Mouse (Mus musculus): Measurements from ENCODE around the gene Utp11. TPM values are rescaled to one million over a fixed set of nuclear protein-coding genes. Genes with fewer than 3 reads are reported as not detected.
A peak's percentile ranks its signal among the peaks of the same experiment; 100 is the strongest.
"Not testable (repeated sequence)": the region's sequence is repeated elsewhere in the genome, so short reads cannot be mapped to it uniquely, and the experiment has no call there.

Utp11 gene
- polyA plus RNA-seq, 1 experiment from 2014 or later: 39.1 TPM

- no peaks in the 10 kb centered on the region for H3K9me3 ChIP-seq
- H3K36me3 ChIP-seq: peaks cover 9% of the 10 kb centered on the region; the same call in 1 of the 2 replicates
- H3K4me3 ChIP-seq: no peak overlapping the region
- H3K27me3 ChIP-seq: peaks cover 21% of the 10 kb centered on the region
- no peak overlapping the region for H3K9ac ChIP-seq
- peaks cover 35% of the 10 kb centered on the region for H3K4me1 ChIP-seq (replicated peaks)
- no peak overlapping the region for H3K27ac ChIP-seq (replicated peaks)
- no peak overlapping the region for H3K4me2 ChIP-seq
- ATAC-seq (ENCODE audit: low FRiP score, low read depth): no peak
- WGBS: 82% methylated on average over 6 of the region's 6 CpGs
These were observed 19.2 kb upstream of the Utp11 start for GRCm38 (mm10) chr4:124712618-124713017.

- no peak for ATAC-seq (ENCODE audit: low FRiP score, low read depth)
- Histone ChIP-seq H3K9me3 (no peaks in the 10 kb centered on the region), H3K4me2 (no peak overlapping the region), H3K27me3 (peaks cover 21% of the 10 kb centered on the region), H3K9ac (no peak overlapping the region), H3K4me3 (no peak overlapping the region), H3K36me3 (0 out of 2 replicates have a peak, but pooled peaks cover 1% of the 10 kb centered on the region), H3K27ac (replicated peaks) (no peak overlapping the region), H3K4me1 (replicated peaks) (peaks cover 29% of the 10 kb centered on the region)
- WGBS: 10% methylated on average over 5 of the region's 5 CpGs
These were observed 17.4 kb upstream of the Utp11 start for GRCm38 (mm10) chr4:124710776-124711291.

GRCm38 (mm10) chr4:124709961-124710446, 16.6 kb upstream of the Utp11 start:
- no peaks in the 10 kb centered on the region for H3K9me3 ChIP-seq
- H3K4me2 ChIP-seq: peak overlapping the region; percentile 43
- 0 out of 2 replicates have a peak overlapping the region, but pooled peaks have one; percentile 8 for H3K9ac ChIP-seq
- H3K4me3 ChIP-seq: peak overlapping the region; percentile 11; the same call in 1 of the 2 replicates
- WGBS: 2% methylated on average over 18 of the region's 18 CpGs
- H3K36me3 ChIP-seq: no peaks in the 10 kb centered on the region
- ATAC-seq (ENCODE audit: low FRiP score, low read depth): no peak
- H3K27ac ChIP-seq (replicated peaks): no peak overlapping the region; the same call in 1 of the 2 replicates
- H3K27me3 ChIP-seq: peaks cover 21% of the 10 kb centered on the region
- H3K4me1 ChIP-seq (replicated peaks): peaks cover 26% of the 10 kb centered on the region

GRCm38 (mm10) chr4:124708518-124709477, 15.4 kb upstream of the Utp11 start:
- H3K9me3 ChIP-seq: no peaks in the 10 kb centered on the region
- WGBS: 2% methylated on average over 41 of the region's 41 CpGs
- H3K27ac ChIP-seq (replicated peaks): peak overlapping the region; percentile 51; the same call in 1 of the 2 replicates
- H3K36me3 ChIP-seq: no peaks in the 10 kb centered on the region
- 0 out of 2 replicates have a peak, but pooled peaks have one; percentile 21 for ATAC-seq (ENCODE audit: low FRiP score, low read depth)
- peaks cover 21% of the 10 kb centered on the region for H3K27me3 ChIP-seq
- peak overlapping the region; percentile 60 for H3K4me2 ChIP-seq
- peaks cover 32% of the 10 kb centered on the region for H3K4me1 ChIP-seq (replicated peaks)
- H3K4me3 ChIP-seq: peak overlapping the region; percentile 31
- H3K9ac ChIP-seq: 0 out of 2 replicates have a peak overlapping the region, but pooled peaks have one; percentile 34

GRCm38 (mm10) chr4:124708200-124708517, 14.8 kb upstream of the Utp11 start:
- Histone ChIP-seq H3K4me1 (replicated peaks) (peaks cover 32% of the 10 kb centered on the region), H3K27me3 (peaks cover 23% of the 10 kb centered on the region), H3K4me2 (peak overlapping the region; percentile 60; the same call in 1 of the 2 replicates), H3K27ac (replicated peaks) (0 out of 2 replicates have a peak overlapping the region, but pooled peaks have one; percentile 51)
- not testable (repeated sequence) for H3K9ac ChIP-seq; H3K36me3 ChIP-seq; H3K9me3 ChIP-seq; ATAC-seq (ENCODE audit: low FRiP score, low read depth); H3K4me3 ChIP-seq
- 20% methylated on average over 1 of the region's 1 CpGs for WGBS

- Histone ChIP-seq H3K27me3 (peaks cover 23% of the 10 kb centered on the region), H3K4me1 (replicated peaks) (peaks cover 32% of the 10 kb centered on the region)
- H3K27ac ChIP-seq (replicated peaks); ATAC-seq (ENCODE audit: low FRiP score, low read depth); H3K36me3 ChIP-seq; H3K9ac ChIP-seq; H3K4me2 ChIP-seq; H3K9me3 ChIP-seq; H3K4me3 ChIP-seq: not testable (repeated sequence)
- WGBS: 91% methylated on average over 25 of the region's 25 CpGs
These were observed 14.2 kb upstream of the Utp11 start for GRCm38 (mm10) chr4:124707381-124708199.

GRCm38 (mm10) chr4:124705661-124706269, 12.4 kb upstream of the Utp11 start:
- no peak overlapping the region for H3K4me3 ChIP-seq
- 81% methylated on average over 23 of the region's 23 CpGs for WGBS
- H3K9ac ChIP-seq: no peak overlapping the region
- H3K4me2 ChIP-seq: no peak overlapping the region
- no peaks in the 10 kb centered on the region for H3K36me3 ChIP-seq
- no peak overlapping the region for H3K27ac ChIP-seq (replicated peaks)
- no peak for ATAC-seq (ENCODE audit: low FRiP score, low read depth)
- no peaks in the 10 kb centered on the region for H3K9me3 ChIP-seq
- H3K4me1 ChIP-seq (replicated peaks): peaks cover 46% of the 10 kb centered on the region
- H3K27me3 ChIP-seq: peaks cover 22% of the 10 kb centered on the region

GRCm38 (mm10) chr4:124704797-124705474, 11.5 kb upstream of the Utp11 start:
- Histone ChIP-seq H3K4me3 (no peak overlapping the region), H3K9me3 (no peaks in the 10 kb centered on the region), H3K36me3 (no peaks in the 10 kb centered on the region), H3K27ac (replicated peaks) (peak overlapping the region; percentile 71), H3K4me1 (replicated peaks) (peaks cover 49% of the 10 kb centered on the region), H3K9ac (no peak overlapping the region), H3K4me2 (peak overlapping the region; percentile 15; the same call in 1 of the 2 replicates), H3K27me3 (peaks cover 17% of the 10 kb centered on the region)
- ATAC-seq (ENCODE audit: low FRiP score, low read depth): no peak
- WGBS: 20% methylated on average over 11 of the region's 11 CpGs

- no peak overlapping the region for H3K9ac ChIP-seq
- H3K4me1 ChIP-seq (replicated peaks): peaks cover 47% of the 10 kb centered on the region
- ATAC-seq (ENCODE audit: low FRiP score, low read depth): no peak
- peak overlapping the region; percentile 15; the same call in 1 of the 2 replicates for H3K4me2 ChIP-seq
- H3K9me3 ChIP-seq: no peaks in the 10 kb centered on the region
- no peak overlapping the region for H3K4me3 ChIP-seq
- 9% methylated on average over 6 of the region's 6 CpGs for WGBS
- H3K27me3 ChIP-seq: peaks cover 15% of the 10 kb centered on the region
- H3K27ac ChIP-seq (replicated peaks): peak overlapping the region; percentile 71
- H3K36me3 ChIP-seq: no peaks in the 10 kb centered on the region
These were observed 10.7 kb upstream of the Utp11 start for GRCm38 (mm10) chr4:124703881-124704796.

GRCm38 (mm10) chr4:124703406-124703805, 10.0 kb upstream of the Utp11 start:
- H3K36me3 ChIP-seq: no peaks in the 10 kb centered on the region
- no peak overlapping the region for H3K4me3 ChIP-seq
- peaks cover 16% of the 10 kb centered on the region for H3K27me3 ChIP-seq
- H3K27ac ChIP-seq (replicated peaks): no peak overlapping the region
- no peak for ATAC-seq (ENCODE audit: low FRiP score, low read depth)
- H3K9me3 ChIP-seq: no peaks in the 10 kb centered on the region
- no peak overlapping the region for H3K9ac ChIP-seq
- H3K4me1 ChIP-seq (replicated peaks): peaks cover 40% of the 10 kb centered on the region
- WGBS: 50% methylated on average over 2 of the region's 2 CpGs
- no peak overlapping the region for H3K4me2 ChIP-seq
